Mouse (Mus musculus) stomach, embryonic 16.5 days (tissue): Measurements from ENCODE around the gene Bcl11a. TPM values are rescaled to one million over a fixed set of nuclear protein-coding genes. Genes with fewer than 3 reads are reported as not detected.
A peak's percentile ranks its signal among the peaks of the same experiment; 100 is the strongest.

ENCODE experiments used
- ATAC-seq: fragments of 200-750 bp; cut with Nextera tagmentation; 2 replicates; pipeline ENCODE4 v1.8.0; 2017; ENCODE audit warnings: moderate number of reproducible peaks, moderate TSS enrichment; ENCODE audit not compliant: insufficient read depth, low FRiP score
- H3K27ac ChIP-seq: fragments of 300-500 bp; sonication (generic); 2 replicates; pipeline ENCODE4 v1.5.1; 2014; ENCODE audit warnings: low read length
- H3K27me3 ChIP-seq: fragments of 300-500 bp; sonication (generic); 2 replicates; pipeline ENCODE4 v1.6.1; 2014; ENCODE audit warnings: low read length, control low read depth, mixed read lengths; ENCODE audit not compliant: control insufficient read depth, insufficient read depth
- H3K36me3 ChIP-seq: fragments of 300-500 bp; sonication (generic); 2 replicates; pipeline ENCODE4 v1.6.1; 2014; ENCODE audit warnings: low read length; ENCODE audit not compliant: control insufficient read depth, insufficient read depth
- H3K4me1 ChIP-seq: fragments of 300-500 bp; sonication (generic); 2 replicates; pipeline ENCODE4 v1.6.1; 2014; ENCODE audit warnings: low read length, control low read depth, mixed read lengths; ENCODE audit not compliant: control insufficient read depth, insufficient read depth
- H3K4me2 ChIP-seq: fragments of 300-500 bp; sonication (generic); 2 replicates; pipeline ENCODE4 v1.6.1; 2014; ENCODE audit warnings: low read depth, low read length, mixed read lengths
- H3K4me3 ChIP-seq: fragments of 300-500 bp; sonication (generic); replicated peaks from 2 replicates; pipeline ENCODE4 v1.5.1; 2014; ENCODE audit warnings: mild to moderate bottlenecking, low read length
- H3K9ac ChIP-seq: fragments of 300-500 bp; sonication (generic); 2 replicates; pipeline ENCODE4 v1.6.1; 2014; ENCODE audit warnings: low read length
- H3K9me3 ChIP-seq: fragments of 300-500 bp; sonication (generic); replicated peaks from 2 replicates; pipeline ENCODE4 v1.6.1; 2016; ENCODE audit warnings: low read length, control low read depth; ENCODE audit not compliant: control insufficient read depth
- WGBS: fragments of 180-500 bp; shearing (Covaris S2); extraction: QIAGEN DNeasy Blood & Tissue Kit; methylation state at CpG from one replicate; pipeline ENCODE4 v1.1.7; 2014; 5-methylcytosine and 5-hydroxymethylcytosine counted together
- polyA plus RNA-seq: library from polyadenylated mRNA; unstranded; fragments of >200 nt; fragmentation: Nextera tagmentation; extraction: Ambion mirVana; gene quantifications from 2 replicates; pipeline ENCODE4 v1.2.1, GENCODE M21; 2015

Bcl11a gene
- polyA plus RNA-seq, 1 experiment from 2014 or later, result 24.9 TPM

GRCm38 (mm10) chr11:24146437-24146836 lies 68.6 kb downstream of the Bcl11a start:
- no peak for ATAC-seq
- Histone ChIP-seq H3K27ac (peak overlapping the region; percentile 29; the same call in 1 of the 2 replicates), H3K9me3 (no peaks in the 10 kb centered on the region), H3K4me3 (no peak overlapping the region), H3K27me3 (no peaks in the 10 kb centered on the region), H3K9ac (no peak overlapping the region), H3K4me1 (peaks cover 4% of the 10 kb centered on the region; the same call in 1 of the 2 replicates), H3K36me3 (no peaks in the 10 kb centered on the region), H3K4me2 (no peak overlapping the region)
- 77% methylated on average over 1 of the region's 1 CpGs for WGBS

GRCm38 (mm10) chr11:24147698-24148097 lies 69.8 kb downstream of the Bcl11a start:
- Histone ChIP-seq H3K9me3 (no peaks in the 10 kb centered on the region), H3K4me2 (no peak overlapping the region), H3K4me3 (no peak overlapping the region), H3K36me3 (no peaks in the 10 kb centered on the region), H3K9ac (no peak overlapping the region), H3K4me1 (peaks cover 4% of the 10 kb centered on the region; the same call in 1 of the 2 replicates), H3K27ac (peak overlapping the region; percentile 21; the same call in 1 of the 2 replicates), H3K27me3 (no peaks in the 10 kb centered on the region)
- ATAC-seq, result no peak
- WGBS, result 71% methylated on average over 6 of the region's 6 CpGs

- H3K4me3 ChIP-seq, result no peak overlapping the region
- no peak overlapping the region for H3K9ac ChIP-seq
- WGBS, result 49% methylated on average over 3 of the region's 3 CpGs
- H3K4me1 ChIP-seq, result peaks cover 4% of the 10 kb centered on the region; the same call in 1 of the 2 replicates
- H3K27me3 ChIP-seq, result no peaks in the 10 kb centered on the region
- H3K27ac ChIP-seq, result no peak overlapping the region
- H3K36me3 ChIP-seq, result no peaks in the 10 kb centered on the region
- no peaks in the 10 kb centered on the region for H3K9me3 ChIP-seq
- ATAC-seq, result no peak
- no peak overlapping the region for H3K4me2 ChIP-seq
Observed at GRCm38 (mm10) chr11:24148545-24148944, 70.7 kb downstream of the Bcl11a start.

GRCm38 (mm10) chr11:24149462-24150220 lies 71.8 kb downstream of the Bcl11a start:
- H3K9ac ChIP-seq, result no peak overlapping the region
- WGBS, result 68% methylated on average over 9 of the region's 9 CpGs
- H3K9me3 ChIP-seq, result no peaks in the 10 kb centered on the region
- H3K27ac ChIP-seq, result no peak overlapping the region
- no peak overlapping the region for H3K4me2 ChIP-seq
- no peaks in the 10 kb centered on the region for H3K36me3 ChIP-seq
- H3K27me3 ChIP-seq, result no peaks in the 10 kb centered on the region
- no peak for ATAC-seq
- H3K4me1 ChIP-seq, result peaks cover 4% of the 10 kb centered on the region; the same call in 1 of the 2 replicates
- no peak overlapping the region for H3K4me3 ChIP-seq

GRCm38 (mm10) chr11:24152076-24152784 lies 74.4 kb downstream of the Bcl11a start:
- Histone ChIP-seq H3K4me3 (no peak overlapping the region), H3K27me3 (no peaks in the 10 kb centered on the region), H3K9ac (no peak overlapping the region), H3K27ac (no peak overlapping the region), H3K36me3 (no peaks in the 10 kb centered on the region), H3K4me2 (no peak overlapping the region), H3K4me1 (peaks cover 4% of the 10 kb centered on the region; the same call in 1 of the 2 replicates), H3K9me3 (no peaks in the 10 kb centered on the region)
- WGBS, result 88% methylated on average over 7 of the region's 7 CpGs
- ATAC-seq, result no peak

GRCm38 (mm10) chr11:24153049-24153448 lies 75.2 kb downstream of the Bcl11a start:
- Histone ChIP-seq H3K4me3 (no peak overlapping the region), H3K4me1 (no peaks in the 10 kb centered on the region), H3K27me3 (no peaks in the 10 kb centered on the region), H3K9ac (no peak overlapping the region), H3K27ac (no peak overlapping the region), H3K9me3 (no peaks in the 10 kb centered on the region), H3K36me3 (no peaks in the 10 kb centered on the region), H3K4me2 (no peak overlapping the region)
- ATAC-seq, result peak; percentile 69; the same call in 1 of the 2 replicates
- WGBS, result 47% methylated on average over 10 of the region's 10 CpGs

- no peak overlapping the region for H3K27ac ChIP-seq
- 0 out of 2 replicates have a peak, but pooled peaks cover under 1% of the 10 kb centered on the region for H3K36me3 ChIP-seq
- no peak overlapping the region for H3K9ac ChIP-seq
- H3K27me3 ChIP-seq, result no peaks in the 10 kb centered on the region
- peaks cover 7% of the 10 kb centered on the region; the same call in 1 of the 2 replicates for H3K4me1 ChIP-seq
- 60% methylated on average over 9 of the region's 9 CpGs for WGBS
- H3K4me3 ChIP-seq, result no peak overlapping the region
- H3K9me3 ChIP-seq, result no peaks in the 10 kb centered on the region
- ATAC-seq, result no peak
- H3K4me2 ChIP-seq, result no peak overlapping the region
Observed at GRCm38 (mm10) chr11:24158026-24158425, 80.2 kb downstream of the Bcl11a start.

GRCm38 (mm10) chr11:24159656-24160055 lies 81.8 kb downstream of the Bcl11a start:
- Histone ChIP-seq H3K27ac (no peak overlapping the region), H3K4me1 (peaks cover 7% of the 10 kb centered on the region; the same call in 1 of the 2 replicates), H3K9ac (no peak overlapping the region), H3K27me3 (no peaks in the 10 kb centered on the region), H3K4me3 (no peak overlapping the region), H3K9me3 (no peaks in the 10 kb centered on the region), H3K4me2 (no peak overlapping the region), H3K36me3 (peaks cover 11% of the 10 kb centered on the region)
- no peak for ATAC-seq
- WGBS, result 90% methylated on average over 2 of the region's 2 CpGs

GRCm38 (mm10) chr11:24161458-24161857 lies 83.6 kb downstream of the Bcl11a start:
- Histone ChIP-seq H3K4me3 (no peak overlapping the region), H3K9ac (no peak overlapping the region), H3K27me3 (no peaks in the 10 kb centered on the region), H3K27ac (no peak overlapping the region), H3K4me1 (peaks cover 7% of the 10 kb centered on the region; the same call in 1 of the 2 replicates), H3K4me2 (no peak overlapping the region), H3K36me3 (peaks cover 11% of the 10 kb centered on the region), H3K9me3 (no peaks in the 10 kb centered on the region)
- no peak for ATAC-seq
- WGBS, result 64% methylated on average over 2 of the region's 2 CpGs
